Mouse (Mus musculus) hindbrain, postnatal 0 days (tissue): ENCODE results near the gene Foxb1. TPM values are rescaled to one million over a fixed set of nuclear protein-coding genes. Genes with fewer than 3 reads are reported as not detected.

Experiments used
- ATAC-seq: fragments of 200-750 bp; cut with Nextera tagmentation; 2 replicates; pipeline ENCODE4 v1.8.0; 2017; ENCODE audit warnings: mild to moderate bottlenecking, moderate TSS enrichment, moderate library complexity
- DNase-seq: peaks from one replicate; pipeline ENCODE4 v3.0.0-alpha.2; 2015; ENCODE audit warnings: low spot score
- H3K27ac ChIP-seq: fragments of 300-500 bp; sonication (generic); 2 replicates; pipeline ENCODE4 v1.5.1; 2014; ENCODE audit warnings: mild to moderate bottlenecking
- H3K27me3 ChIP-seq: fragments of 300-500 bp; sonication (generic); 2 replicates; pipeline ENCODE4 v1.6.1; 2014; ENCODE audit warnings: low read length, mixed read lengths; ENCODE audit not compliant: insufficient read depth
- H3K36me3 ChIP-seq: fragments of 300-500 bp; sonication (generic); 2 replicates; pipeline ENCODE4 v1.6.1; 2014; ENCODE audit warnings: low read length, mixed read lengths; ENCODE audit not compliant: insufficient read depth
- H3K4me1 ChIP-seq: fragments of 300-500 bp; sonication (generic); 2 replicates; pipeline ENCODE4 v1.6.1; 2014; ENCODE audit warnings: antibody characterized with exemption, low read length, mixed read lengths; ENCODE audit not compliant: insufficient read depth
- H3K4me2 ChIP-seq: fragments of 300-500 bp; sonication (generic); 2 replicates; pipeline ENCODE4 v1.6.1; 2014; ENCODE audit warnings: low read depth, mild to moderate bottlenecking, low read length, moderate library complexity, mixed read lengths
- H3K4me3 ChIP-seq: fragments of 300-500 bp; sonication (generic); 2 replicates; pipeline ENCODE4 v1.5.1; 2014; ENCODE audit warnings: low read length
- H3K9ac ChIP-seq: fragments of 300-500 bp; sonication (generic); replicated peaks from 2 replicates; pipeline ENCODE4 v1.6.1; 2014; ENCODE audit warnings: mild to moderate bottlenecking, low read length, moderate library complexity, mixed read lengths
- H3K9me3 ChIP-seq: fragments of 300-500 bp; sonication (generic); 2 replicates; pipeline ENCODE4 v1.6.1; 2016; ENCODE audit warnings: low read length, mixed read lengths
- CTCF ChIP-seq: IDR thresholded peaks from 2 replicates; pipeline ENCODE4 v1.5.1; 2016; ENCODE audit warnings: antibody characterized with exemption, control low read depth, low read depth
- WGBS: fragments of 180-500 bp; shearing (Covaris S2); extraction: QIAGEN DNeasy Blood & Tissue Kit; methylation state at CpG from one replicate; pipeline ENCODE4 v1.1.7; 2014; 5-methylcytosine and 5-hydroxymethylcytosine counted together
- polyA plus RNA-seq: library from polyadenylated mRNA; unstranded; fragments of >200 nt; fragmentation: Nextera tagmentation; extraction: Ambion mirVana; gene quantifications from 2 replicates; pipeline ENCODE4 v1.2.1, GENCODE M21; 2015
- total RNA-seq: library from RNA; depleted of rRNA; stranded (reverse); fragments of >200 nt; gene quantifications from 2 replicates; pipeline ENCODE4 v1.2.3, GENCODE M21; 2014

The Foxb1 gene
- total and polyA plus RNA-seq, 2 experiments from 2014 or later, result 5.5 to 11.4 TPM

DNA sequence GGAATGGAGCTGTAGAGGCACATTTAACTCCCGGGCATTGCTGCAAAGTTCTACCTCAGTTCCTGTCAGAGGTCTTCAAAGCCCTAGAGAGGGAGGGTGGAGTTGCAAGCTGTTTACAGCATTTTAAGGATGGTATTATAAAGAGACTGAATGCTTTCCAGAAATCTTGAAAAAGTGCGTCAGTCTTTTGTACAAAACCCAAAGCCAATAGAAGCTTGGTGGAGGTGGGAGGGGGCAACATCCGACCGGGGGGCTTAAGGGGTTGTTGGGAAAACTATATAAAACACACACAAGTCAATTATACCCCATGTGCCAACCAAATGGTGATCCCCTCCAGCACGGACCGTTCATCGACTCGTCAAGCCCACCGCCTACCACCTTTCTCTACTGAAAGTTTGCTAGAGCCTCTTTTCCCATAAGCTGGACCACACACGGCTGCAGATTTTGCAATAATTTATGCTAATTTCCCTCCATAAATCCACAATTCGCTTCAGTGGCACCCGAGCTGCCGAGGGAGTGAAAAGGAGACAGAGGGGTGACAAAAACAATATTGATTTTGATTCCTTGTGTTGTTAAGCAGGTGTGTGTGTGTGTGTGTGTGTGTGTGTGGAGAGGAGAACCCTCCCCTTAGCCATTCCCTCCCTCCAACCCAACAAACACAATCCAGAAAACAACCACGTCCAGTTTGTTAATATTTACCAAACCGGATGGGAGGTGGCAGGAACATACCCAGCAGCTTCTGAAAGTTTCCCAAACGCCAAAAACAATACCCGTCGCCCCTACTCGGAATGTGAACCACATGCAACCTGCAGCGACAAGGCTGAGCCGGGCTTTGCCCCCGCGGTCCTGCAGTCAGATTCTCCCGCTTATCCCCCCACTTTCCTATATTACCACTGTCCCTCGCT is 3.2 kb upstream of the Foxb1 start:
- DNase-seq (no peak), ATAC-seq (no peak)
- no peaks in the 10 kb centered on the region for H3K4me1 ChIP-seq
- H3K4me3 ChIP-seq, result peak overlapping the region; percentile 3; the same call in 1 of the 2 replicates
- H3K36me3 ChIP-seq, result no peaks in the 10 kb centered on the region
- H3K27ac ChIP-seq, result no peak overlapping the region
- WGBS, result 1% methylated on average over 25 of the region's 25 CpGs
- no peak overlapping the region for H3K9ac ChIP-seq
- peaks cover 87% of the 10 kb centered on the region for H3K27me3 ChIP-seq
- no peak for TF ChIP-seq CTCF
- peak overlapping the region; percentile 37 for H3K4me2 ChIP-seq
- no peaks in the 10 kb centered on the region for H3K9me3 ChIP-seq

GRCm38 (mm10) chr9:69762703-69763102 is 2.0 kb upstream of the Foxb1 start:
- peak overlapping the region; percentile 37 for H3K4me2 ChIP-seq
- 0 out of 2 replicates have a peak overlapping the region, but pooled peaks have one; percentile 4 for H3K4me3 ChIP-seq
- TF ChIP-seq CTCF, result no peak
- H3K27me3 ChIP-seq, result peaks cover 86% of the 10 kb centered on the region
- H3K4me1 ChIP-seq, result no peaks in the 10 kb centered on the region
- no peaks in the 10 kb centered on the region for H3K36me3 ChIP-seq
- H3K27ac ChIP-seq, result no peak overlapping the region
- ATAC-seq (peak; percentile 52), DNase-seq (peak; percentile 59)
- 3% methylated on average over 14 of the region's 14 CpGs for WGBS
- no peaks in the 10 kb centered on the region for H3K9me3 ChIP-seq
- H3K9ac ChIP-seq, result no peak overlapping the region

DNA sequence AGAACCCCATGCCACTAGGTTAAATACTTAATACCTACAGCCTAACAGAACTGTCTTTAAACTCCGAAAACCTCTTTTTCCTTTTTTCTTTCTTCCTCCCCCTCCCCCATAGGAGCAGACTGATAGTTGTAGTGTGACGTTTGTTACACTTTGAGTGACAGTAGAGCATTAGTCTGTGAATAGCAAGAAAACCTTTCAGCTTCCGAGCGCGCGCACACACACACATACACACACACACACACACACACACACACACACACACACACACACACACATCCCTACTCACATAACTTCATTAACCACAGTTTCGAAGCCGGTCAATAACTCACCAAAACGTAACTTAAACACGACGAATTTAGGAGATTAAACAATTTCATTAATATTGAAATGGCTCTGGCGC is 1.5 kb upstream of the Foxb1 start:
- TF ChIP-seq CTCF, result no peak
- no peak overlapping the region for H3K4me3 ChIP-seq
- no peak for DNase-seq

DNA sequence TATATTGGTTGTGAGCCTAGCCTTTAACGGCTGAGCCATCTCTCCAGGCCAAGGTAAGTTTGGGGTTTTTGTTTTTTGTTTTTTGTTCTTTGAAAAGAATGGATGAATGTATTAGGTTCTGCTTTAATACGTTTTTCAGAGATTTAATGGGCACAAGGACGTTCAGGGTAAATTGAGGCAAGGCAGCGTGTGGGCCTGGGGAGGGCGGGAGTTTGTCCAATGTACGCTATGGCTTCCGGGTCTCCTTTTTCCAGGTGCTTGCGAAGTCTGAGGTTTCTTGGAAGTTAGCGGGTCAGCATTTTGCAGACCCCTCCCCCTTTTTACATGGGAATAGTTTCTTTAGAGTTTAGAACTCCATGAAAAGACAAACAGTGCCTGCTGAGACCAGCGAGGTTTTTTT is 829 bp upstream of the Foxb1 start:
- Histone ChIP-seq H3K4me1 (no peaks in the 10 kb centered on the region), H3K4me3 (peak overlapping the region; percentile 40; the same call in 1 of the 2 replicates), H3K9ac (no peak overlapping the region), H3K36me3 (no peaks in the 10 kb centered on the region), H3K4me2 (peak overlapping the region; percentile 42), H3K9me3 (no peaks in the 10 kb centered on the region), H3K27ac (no peak overlapping the region), H3K27me3 (peaks cover 90% of the 10 kb centered on the region)
- WGBS, result 3% methylated on average over 10 of the region's 10 CpGs
- no peak for TF ChIP-seq CTCF
- DNase-seq (no peak), ATAC-seq (no peak)

More for the DNA sequence above, 1.5 kb upstream of the Foxb1 start:
- WGBS, result 2% methylated on average over 12 of the region's 12 CpGs
- Histone ChIP-seq H3K4me1 (no peaks in the 10 kb centered on the region), H3K27me3 (peaks cover 84% of the 10 kb centered on the region), H3K9ac (no peak overlapping the region), H3K4me2 (peak overlapping the region; percentile 42), H3K36me3 (no peaks in the 10 kb centered on the region), H3K27ac (no peak overlapping the region), H3K9me3 (no peaks in the 10 kb centered on the region)
- ATAC-seq, result no peak

DNA sequence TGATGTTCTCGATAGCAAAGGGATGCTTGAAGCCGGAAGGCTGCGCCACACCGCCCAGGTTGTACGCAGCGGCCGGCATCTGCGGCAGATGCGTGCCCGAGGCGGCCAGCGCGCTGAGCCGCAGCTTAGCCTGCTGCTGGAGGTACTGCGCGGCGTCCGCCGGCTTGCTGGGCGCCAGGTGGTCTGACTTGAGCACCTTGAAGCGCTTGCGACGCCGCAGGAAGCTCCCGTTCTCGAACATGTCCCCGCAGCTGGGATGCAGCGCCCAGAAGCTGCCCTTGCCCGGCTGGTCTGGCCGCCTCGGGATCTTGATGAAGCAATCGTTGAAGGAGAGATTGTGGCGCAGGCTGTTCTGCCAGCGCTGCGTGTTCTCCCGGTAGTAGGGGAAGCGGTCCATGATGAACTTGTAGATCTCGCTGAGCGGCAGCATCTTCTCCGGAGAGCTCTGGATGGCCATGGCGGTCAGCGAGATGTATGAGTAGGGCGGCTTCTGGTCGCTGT is 969 bp downstream of the Foxb1 start:
- Histone ChIP-seq H3K9me3 (no peaks in the 10 kb centered on the region), H3K9ac (peak overlapping the region; percentile 49), H3K36me3 (no peaks in the 10 kb centered on the region), H3K4me2 (peak overlapping the region; percentile 42), H3K4me3 (peak overlapping the region; percentile 40), H3K27me3 (peaks cover 88% of the 10 kb centered on the region), H3K4me1 (no peaks in the 10 kb centered on the region), H3K27ac (peak overlapping the region; percentile 61)
- ATAC-seq (no peak), DNase-seq (no peak)
- TF ChIP-seq CTCF, result no peak
- WGBS, result 1% methylated on average over 44 of the region's 44 CpGs

DNA sequence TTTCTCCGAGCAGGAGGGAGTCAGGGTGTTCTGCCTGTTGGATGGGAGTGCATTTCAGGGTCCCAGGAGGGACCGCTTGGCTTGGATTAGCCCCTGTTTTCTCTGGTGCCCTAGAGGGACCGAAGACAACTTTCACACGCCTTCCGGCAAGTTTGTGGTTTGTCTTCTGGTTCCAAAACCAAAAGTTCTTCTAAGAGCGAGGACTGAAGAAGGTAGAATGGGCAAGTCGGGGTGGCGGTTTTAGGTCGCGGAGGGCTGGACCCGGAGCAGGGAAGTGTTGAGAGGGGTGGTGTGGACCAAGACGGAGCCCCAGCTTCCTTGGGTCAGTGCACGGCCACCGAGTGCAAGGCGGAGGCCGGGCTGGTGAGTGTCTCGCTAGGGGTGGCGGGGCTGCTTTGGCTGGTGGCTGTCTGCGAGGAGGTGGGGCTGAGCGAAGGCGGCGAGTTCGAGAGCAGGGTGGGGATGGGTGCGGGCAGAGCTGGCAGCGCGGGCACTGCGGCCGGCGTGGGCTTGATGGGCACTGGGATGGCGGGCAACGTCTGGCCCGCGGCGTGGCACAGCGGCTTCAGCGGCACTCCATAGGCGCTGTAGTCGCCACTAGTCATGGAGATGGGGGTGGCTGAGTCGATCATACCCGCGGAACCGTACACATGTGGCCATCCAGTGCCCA is 1.7 kb downstream of the Foxb1 start:
- TF ChIP-seq CTCF, result no peak
- H3K27me3 ChIP-seq, result peaks cover 88% of the 10 kb centered on the region
- peak overlapping the region; percentile 42 for H3K4me2 ChIP-seq
- ATAC-seq (no peak), DNase-seq (no peak)
- WGBS, result 2% methylated on average over 42 of the region's 42 CpGs
- no peaks in the 10 kb centered on the region for H3K4me1 ChIP-seq
- H3K36me3 ChIP-seq, result no peaks in the 10 kb centered on the region
- H3K4me3 ChIP-seq, result peak overlapping the region; percentile 40
- H3K9ac ChIP-seq, result peak overlapping the region; percentile 49
- H3K27ac ChIP-seq, result peak overlapping the region; percentile 61; the same call in 1 of the 2 replicates
- H3K9me3 ChIP-seq, result no peaks in the 10 kb centered on the region
